ENCODE assay signal across 7 mouse cellular contexts in the genomic region with DNA sequence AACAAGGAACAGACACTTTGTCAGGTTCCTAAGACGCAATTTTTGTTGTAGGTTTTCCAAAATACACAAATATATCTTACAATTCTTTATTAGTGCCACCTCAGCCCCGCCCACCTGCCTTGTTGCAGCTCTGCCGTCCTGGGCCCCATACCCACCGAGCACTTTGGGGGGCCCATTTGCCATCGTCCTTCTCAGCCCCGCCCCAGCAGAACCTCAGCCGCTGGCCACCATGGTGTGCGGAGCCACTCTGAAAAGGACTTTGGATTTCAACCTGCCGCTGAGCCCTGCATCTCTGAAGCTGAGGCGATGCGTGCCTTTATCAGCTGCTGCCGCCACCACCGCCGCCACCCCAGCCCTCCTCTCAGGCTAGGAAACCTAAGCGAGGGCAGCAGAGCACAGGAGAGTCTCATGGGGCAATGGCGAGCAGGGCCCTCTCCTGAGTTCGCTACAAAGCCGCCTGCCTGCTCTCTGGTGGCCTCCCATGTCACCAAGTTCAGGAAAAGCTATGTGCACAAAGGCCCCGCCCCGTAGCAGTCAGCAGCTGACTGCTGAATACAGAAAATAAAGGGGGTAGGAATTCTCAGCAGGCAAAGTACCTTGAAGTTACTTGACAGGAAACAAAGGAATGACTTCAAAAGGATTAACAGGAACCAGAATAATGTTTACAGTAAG. TPM values are rescaled to one million over a fixed set of nuclear protein-coding genes. Genes with fewer than 3 reads are reported as not detected.
DNase-seq lines count a peak whose midpoint lies in the region; ATAC-seq lines count a peak whose summit lies in the region.

No protein-coding gene starts in this region.

- WGBS in heart, embryonic 14.5 days: 8% methylated on average over 20 of the region's 20 CpGs
- WGBS in limb, embryonic 11.5 days: 10% methylated on average over 20 of the region's 20 CpGs

- no peaks in the 10 kb centered on the region for H3K9me3 ChIP-seq in heart, embryonic 14.5 days (ENCODE audit: control insufficient read depth, low read length)
- H3K9me3 ChIP-seq in limb, embryonic 11.5 days (ENCODE audit: control insufficient read depth, low read length): no peaks in the 10 kb centered on the region

- no peaks in the 10 kb centered on the region for H3K4me1 ChIP-seq in heart, embryonic 14.5 days (ENCODE audit: control insufficient read depth in 2 of 2, insufficient read depth in 2 of 2, low read length in 2 of 2)
- H3K4me1 ChIP-seq in limb, embryonic 11.5 days (ENCODE audit: control insufficient read depth, insufficient read depth, low read length): no peaks in the 10 kb centered on the region

- no peaks in the 10 kb centered on the region for H3K36me3 ChIP-seq in heart, embryonic 14.5 days (ENCODE audit: control insufficient read depth, insufficient read depth, low read length)
- no peaks in the 10 kb centered on the region for H3K36me3 ChIP-seq in limb, embryonic 11.5 days (ENCODE audit: control insufficient read depth, insufficient read depth, low read length)

- H3K27ac ChIP-seq in heart, embryonic 14.5 days (replicated peaks in 1 of 2; ENCODE audit: control insufficient read depth in 1 of 2, insufficient read depth in 1 of 2, low read depth in 2 of 2, low read length in 2 of 2): no peak overlapping the region; a peak in 1 of 4 replicates
- no peak overlapping the region for H3K27ac ChIP-seq in limb, embryonic 11.5 days (replicated peaks; ENCODE audit: low read depth, low read length)

- H3K9ac ChIP-seq in heart, embryonic 14.5 days (ENCODE audit: low read length): peak overlapping the region; percentile 56
- H3K9ac ChIP-seq in limb, embryonic 11.5 days (ENCODE audit: low read length): no peak overlapping the region

- ATAC-seq in heart, embryonic 14.5 days (ENCODE audit: insufficient number of reproducible peaks, insufficient read depth, low FRiP score, low read depth): no peak
- ATAC-seq in limb, embryonic 11.5 days (ENCODE audit: insufficient number of reproducible peaks, low FRiP score, low TSS enrichment, low read depth): no peak

- H3K27me3 ChIP-seq in heart, embryonic 14.5 days (ENCODE audit: control insufficient read depth, insufficient read depth, low read length): peaks cover 17% of the 10 kb centered on the region
- peaks cover 9% of the 10 kb centered on the region for H3K27me3 ChIP-seq in limb, embryonic 11.5 days (ENCODE audit: control insufficient read depth, insufficient read depth, low read length)

- H3K4me2 ChIP-seq in heart, embryonic 14.5 days (ENCODE audit: low read length): peak overlapping the region; percentile 59
- peak overlapping the region; percentile 33; the same call in 1 of the 2 replicates for H3K4me2 ChIP-seq in limb, embryonic 11.5 days (ENCODE audit: low read depth, severe bottlenecking)

- peak overlapping the region; percentile 27 to 35 for H3K4me3 ChIP-seq in heart, embryonic 14.5 days (ENCODE audit: control insufficient read depth in 1 of 2, insufficient read depth in 1 of 2, low read depth in 1 of 2, low read length in 2 of 2)
- no peak overlapping the region for H3K4me3 ChIP-seq in limb, embryonic 11.5 days (ENCODE audit: low read depth, low read length)

- peak; percentile 84 for DNase-seq in ES-CJ7 (ENCODE audit: low read depth, low spot score)
- peak; percentile 93 for DNase-seq in ZHBTc4 (ENCODE audit: low read depth, low spot score)
- peak; percentile 29 for DNase-seq in limb, embryonic 11.5 days (ENCODE audit: low spot score)
- peak; percentile 40 for DNase-seq in neural tube, embryonic 10.5 days (ENCODE audit: extremely low spot score, low spot score)
- no peak for DNase-seq in gastrocnemius, adult 8-10 months (ENCODE audit: low spot score in 2 of 2)
- DNase-seq in thymus, postnatal 25 days: no peak

RNA-seq across cellular contexts. Expression of gene Psg22, which starts 28.4 kb away (rescaled TPM):
- not detected in 2 replicates for polyA plus RNA-seq in heart, embryonic 14.5 days (2014; fragmentation: Nextera tagmentation; extraction: Ambion mirVana)
- not detected in 2 replicates for polyA plus RNA-seq in limb, embryonic 11.5 days (2014; fragmentation: Nextera tagmentation; extraction: Ambion mirVana)
- total RNA-seq in gastrocnemius, adult 8-10 months (2022): not detected

RNA-seq across cellular contexts. Expression of gene Psg19, which starts 52.0 kb away (rescaled TPM):
- not detected in 2 replicates for polyA plus RNA-seq in heart, embryonic 14.5 days (2014; fragmentation: Nextera tagmentation; extraction: Ambion mirVana)
- not detected in 2 replicates for polyA plus RNA-seq in limb, embryonic 11.5 days (2014; fragmentation: Nextera tagmentation; extraction: Ambion mirVana)
- total RNA-seq in gastrocnemius, adult 8-10 months (2022): not detected

Comparison
In these comparisons a context has a peak if more than half of its experiments do, and no peak if none do; other contexts are left out.
1. DNase-seq: peak in ES-CJ7 (single experiment), ZHBTc4 (single experiment), limb, embryonic 11.5 days (single experiment) and neural tube, embryonic 10.5 days (single experiment); none in gastrocnemius, adult 8-10 months (0 of 2) and thymus, postnatal 25 days (single experiment).